Mouse (Mus musculus) right cerebral cortex, postnatal 36 days (tissue): Measurements from ENCODE around the gene Smad6.

Source experiments
- DNase-seq, 2 experiments: peaks; one replicate each; pipeline ENCODE4 v3.0.0; 2022; ENCODE audit warnings: low spot score in 2 of 2, mixed read lengths in 1 of 2

Smad6 gene

GRCm38 (mm10) chr9:63915976-63916375 lies 105.9 kb downstream of the Smad6 start:
- DNase-seq, result peak in 1 of 2 experiments; percentile 11

GRCm38 (mm10) chr9:63914944-63915343 lies 106.9 kb downstream of the Smad6 start:
- DNase-seq, result no peak

GRCm38 (mm10) chr9:63912051-63912450 lies 109.8 kb downstream of the Smad6 start:
- no peak for DNase-seq

- DNase-seq, result peak; percentile 68 to 71
These were observed 112.2 kb downstream of the Smad6 start for GRCm38 (mm10) chr9:63909618-63910017.

- no peak for DNase-seq
These were observed 117.3 kb downstream of the Smad6 start for GRCm38 (mm10) chr9:63904543-63904942.
